Mouse (Mus musculus): ENCODE data around the gene Exoc3. TPM values are rescaled to one million over a fixed set of nuclear protein-coding genes. Genes with fewer than 3 reads are reported as not detected.

The Exoc3 gene
- polyA plus RNA-seq, 1 experiment = 40.2 TPM

DNA sequence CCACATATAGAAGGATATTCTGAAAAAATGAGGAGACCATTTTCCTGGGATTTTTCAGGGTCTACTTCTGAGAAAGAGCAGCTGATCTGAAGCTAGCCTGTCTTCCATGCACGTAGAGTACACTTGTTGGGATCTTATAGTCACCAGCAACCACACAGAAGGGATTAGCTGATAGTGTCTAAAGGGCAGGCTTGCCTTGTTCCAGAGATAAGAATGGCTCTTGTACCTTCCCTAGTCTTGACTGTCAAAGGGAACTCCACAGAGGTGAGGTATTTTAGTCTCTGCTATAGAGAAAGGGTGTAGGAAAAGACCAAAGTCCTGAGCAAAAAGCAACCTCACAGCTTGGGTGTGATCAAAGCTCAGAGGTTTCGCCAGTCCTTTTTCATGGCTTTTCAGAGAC, 61.2 kb downstream of the Exoc3 start:
- H3K4me1 ChIP-seq (ENCODE audit: control insufficient read depth, insufficient read depth, low read length) = no peaks in the 10 kb centered on the region; the same call in 1 of the 2 replicates
- H3K27ac ChIP-seq (ENCODE audit: control insufficient read depth, insufficient read depth, low read depth, low read length, poor library complexity) = no peak overlapping the region
- 72% methylated on average over 2 of the region's 2 CpGs for WGBS
- TF ChIP-seq POLR2A (IDR thresholded peaks at IDR 0.05; ENCODE audit: borderline replicate concordance, control insufficient read depth, low read depth, low read length) (no peak), CTCF (IDR thresholded peaks at IDR 0.05; ENCODE audit: control insufficient read depth, insufficient read depth, low read length) (no peak)
- H3K4me3 ChIP-seq (replicated peaks; ENCODE audit: control insufficient read depth, low read depth, low read length) = no peak overlapping the region

- H3K4me1 ChIP-seq (ENCODE audit: control insufficient read depth, insufficient read depth, low read length) = no peaks in the 10 kb centered on the region; the same call in 1 of the 2 replicates
- no peak overlapping the region for H3K4me3 ChIP-seq (replicated peaks; ENCODE audit: control insufficient read depth, low read depth, low read length)
- 77% methylated on average over 3 of the region's 3 CpGs for WGBS
- TF ChIP-seq CTCF (IDR thresholded peaks at IDR 0.05; ENCODE audit: control insufficient read depth, insufficient read depth, low read length) (no peak), POLR2A (IDR thresholded peaks at IDR 0.05; ENCODE audit: borderline replicate concordance, control insufficient read depth, low read depth, low read length) (no peak)
- H3K27ac ChIP-seq (ENCODE audit: control insufficient read depth, insufficient read depth, low read depth, low read length, poor library complexity) = no peak overlapping the region
These were observed 62.4 kb downstream of the Exoc3 start for GRCm38 (mm10) chr13:74145983-74146622.

DNA sequence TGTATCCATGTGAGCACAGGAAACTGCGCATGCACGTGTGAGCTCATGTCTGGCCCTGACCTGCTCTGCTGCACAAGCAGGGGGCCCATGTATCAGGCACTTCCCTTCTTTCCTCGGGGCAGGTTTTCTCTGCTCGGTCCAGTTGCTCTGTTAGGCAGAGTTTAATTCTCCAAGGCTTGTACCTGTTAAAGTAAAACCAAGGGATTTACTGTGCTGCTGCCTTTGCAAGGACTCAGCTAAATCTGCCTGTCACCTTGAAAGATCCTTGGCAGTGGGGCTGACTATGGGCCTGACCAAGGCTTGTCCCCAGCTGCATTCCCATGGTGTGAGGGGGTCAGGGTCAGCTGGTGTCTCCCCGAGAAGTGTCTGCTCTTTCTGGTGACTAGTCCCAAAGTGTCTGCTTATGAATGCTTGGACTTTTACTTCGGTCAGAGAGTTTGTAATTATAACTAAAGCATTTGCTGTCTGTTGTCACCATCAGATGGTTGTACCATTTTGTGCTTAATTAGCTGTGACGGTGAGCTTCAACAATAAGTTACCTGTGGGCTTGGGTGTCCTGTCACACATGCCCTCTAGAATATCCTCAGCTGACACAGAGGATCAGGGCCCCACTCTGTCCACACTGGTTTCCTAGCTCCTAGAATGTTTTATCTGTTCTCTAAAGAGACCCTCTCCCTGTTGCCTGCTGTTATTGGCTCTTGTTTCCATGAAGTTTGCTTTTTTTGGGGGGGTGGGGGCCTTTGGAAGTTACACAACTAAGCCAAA, 64.2 kb downstream of the Exoc3 start:
- 48% methylated on average over 7 of the region's 7 CpGs for WGBS
- Histone ChIP-seq H3K4me1 (ENCODE audit: control insufficient read depth, insufficient read depth, low read length) (no peaks in the 10 kb centered on the region; the same call in 1 of the 2 replicates), H3K4me3 (replicated peaks; ENCODE audit: control insufficient read depth, low read depth, low read length) (no peak overlapping the region), H3K27ac (ENCODE audit: control insufficient read depth, insufficient read depth, low read depth, low read length, poor library complexity) (no peak overlapping the region; the same call in 1 of the 2 replicates)
- TF ChIP-seq POLR2A (IDR thresholded peaks at IDR 0.05; ENCODE audit: borderline replicate concordance, control insufficient read depth, low read depth, low read length) (no peak), CTCF (IDR thresholded peaks at IDR 0.05; ENCODE audit: control insufficient read depth, insufficient read depth, low read length) (no peak)

DNA sequence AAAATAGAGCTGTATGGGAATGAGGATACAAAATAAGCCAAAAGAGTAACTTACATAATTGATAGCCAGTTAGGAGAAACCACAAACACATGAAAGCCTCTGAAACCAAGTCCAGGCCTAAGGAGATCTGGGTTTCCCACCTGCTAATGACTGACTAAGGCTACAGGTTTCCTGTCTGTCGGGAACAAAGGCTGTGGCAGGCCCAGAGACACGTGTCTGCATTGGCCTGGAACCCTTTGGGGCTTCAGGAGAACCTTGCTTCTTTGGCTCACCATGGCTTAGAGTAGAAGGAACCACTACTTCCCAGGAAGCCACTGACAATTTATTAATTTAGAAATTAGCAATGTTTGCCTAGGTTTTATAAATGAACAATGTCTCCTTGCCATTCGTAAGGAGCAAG, 65.2 kb downstream of the Exoc3 start:
- Histone ChIP-seq H3K4me3 (replicated peaks; ENCODE audit: control insufficient read depth, low read depth, low read length) (no peak overlapping the region), H3K4me1 (ENCODE audit: control insufficient read depth, insufficient read depth, low read length) (no peaks in the 10 kb centered on the region; the same call in 1 of the 2 replicates), H3K27ac (ENCODE audit: control insufficient read depth, insufficient read depth, low read depth, low read length, poor library complexity) (no peak overlapping the region)
- WGBS = 49% methylated on average over 3 of the region's 3 CpGs
- TF ChIP-seq CTCF (IDR thresholded peaks at IDR 0.05; ENCODE audit: control insufficient read depth, insufficient read depth, low read length) (no peak), POLR2A (IDR thresholded peaks at IDR 0.05; ENCODE audit: borderline replicate concordance, control insufficient read depth, low read depth, low read length) (no peak)

DNA sequence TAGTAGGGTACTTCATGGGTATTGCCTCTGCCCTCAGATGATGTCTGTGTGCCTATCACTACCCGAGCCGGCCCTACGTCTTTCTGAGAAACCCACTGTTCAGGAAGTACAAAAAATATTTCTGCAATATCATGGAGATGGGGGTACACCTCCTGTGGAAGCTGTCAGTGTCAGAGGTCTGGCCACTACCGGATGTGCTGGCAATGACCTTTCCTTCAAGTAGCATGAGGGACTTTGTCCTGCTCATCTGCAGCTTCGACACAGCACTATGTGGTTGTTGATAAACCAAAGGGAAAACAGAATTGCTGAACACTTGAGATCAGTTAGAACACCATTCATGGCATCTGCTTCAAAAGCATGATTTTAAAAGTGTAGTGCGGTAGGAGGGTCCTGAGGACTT, 67.7 kb downstream of the Exoc3 start:
- WGBS = 72% methylated on average over 6 of the region's 6 CpGs

DNA sequence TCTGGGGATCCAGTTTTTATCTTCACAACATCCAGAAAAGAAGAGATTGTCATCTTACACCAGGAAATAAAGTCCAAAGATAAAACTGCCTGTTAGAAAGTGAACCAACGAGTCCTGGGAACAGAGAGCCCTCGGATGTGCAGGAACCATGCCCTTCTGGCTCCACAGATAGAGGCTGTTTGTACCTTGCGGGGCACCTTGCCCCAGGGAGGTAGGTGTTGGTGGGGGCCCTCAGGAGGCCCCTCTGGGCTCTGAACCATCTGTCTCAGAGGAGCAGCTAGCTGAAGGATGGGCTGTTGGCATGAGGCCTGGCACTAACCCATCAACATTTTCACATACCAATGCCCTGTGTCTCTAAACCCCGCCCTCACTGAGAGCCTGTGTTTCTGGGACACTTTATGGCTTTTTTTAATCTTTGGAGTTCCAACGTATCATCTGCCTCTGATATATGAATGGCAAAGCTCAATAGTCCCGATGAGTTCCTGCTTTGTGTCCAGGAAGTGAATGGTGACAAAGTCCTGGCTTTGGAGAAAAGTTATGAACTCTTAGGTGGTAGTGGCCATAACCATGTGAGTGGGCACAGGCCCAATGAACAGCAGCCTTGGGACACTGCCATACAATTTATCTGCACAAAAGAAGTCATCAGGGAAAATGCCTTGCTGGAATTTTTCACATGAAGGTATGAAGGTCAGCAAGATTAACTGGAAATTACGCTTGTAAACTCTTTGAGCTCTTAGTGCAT, 69.5 kb downstream of the Exoc3 start:
- WGBS = 74% methylated on average over 7 of the region's 7 CpGs
- TF ChIP-seq CTCF (IDR thresholded peaks at IDR 0.05; ENCODE audit: control insufficient read depth, insufficient read depth, low read length) (no peak), POLR2A (IDR thresholded peaks at IDR 0.05; ENCODE audit: borderline replicate concordance, control insufficient read depth, low read depth, low read length) (no peak)
- Histone ChIP-seq H3K4me3 (replicated peaks; ENCODE audit: control insufficient read depth, low read depth, low read length) (no peak overlapping the region), H3K27ac (ENCODE audit: control insufficient read depth, insufficient read depth, low read depth, low read length, poor library complexity) (no peak overlapping the region), H3K4me1 (ENCODE audit: control insufficient read depth, insufficient read depth, low read length) (no peaks in the 10 kb centered on the region; the same call in 1 of the 2 replicates)

More for the DNA sequence above, 67.7 kb downstream of the Exoc3 start:
- no peak overlapping the region for H3K27ac ChIP-seq (ENCODE audit: control insufficient read depth, insufficient read depth, low read depth, low read length, poor library complexity)
- H3K4me1 ChIP-seq (ENCODE audit: control insufficient read depth, insufficient read depth, low read length) = no peaks in the 10 kb centered on the region; the same call in 1 of the 2 replicates
- TF ChIP-seq POLR2A (IDR thresholded peaks at IDR 0.05; ENCODE audit: borderline replicate concordance, control insufficient read depth, low read depth, low read length) (no peak), CTCF (IDR thresholded peaks at IDR 0.05; ENCODE audit: control insufficient read depth, insufficient read depth, low read length) (no peak)
- no peak overlapping the region for H3K4me3 ChIP-seq (replicated peaks; ENCODE audit: control insufficient read depth, low read depth, low read length)

- H3K4me3 ChIP-seq (replicated peaks; ENCODE audit: control insufficient read depth, low read depth, low read length) = no peak overlapping the region
- 88% methylated on average over 6 of the region's 6 CpGs for WGBS
- TF ChIP-seq CTCF (IDR thresholded peaks at IDR 0.05; ENCODE audit: control insufficient read depth, insufficient read depth, low read length) (no peak), POLR2A (IDR thresholded peaks at IDR 0.05; ENCODE audit: borderline replicate concordance, control insufficient read depth, low read depth, low read length) (no peak)
- no peaks in the 10 kb centered on the region for H3K4me1 ChIP-seq (ENCODE audit: control insufficient read depth, insufficient read depth, low read length)
- H3K27ac ChIP-seq (ENCODE audit: control insufficient read depth, insufficient read depth, low read depth, low read length, poor library complexity) = no peak overlapping the region
These were observed 78.6 kb downstream of the Exoc3 start for GRCm38 (mm10) chr13:74129909-74130308.

- TF ChIP-seq CTCF (IDR thresholded peaks at IDR 0.05; ENCODE audit: control insufficient read depth, insufficient read depth, low read length) (no peak), POLR2A (IDR thresholded peaks at IDR 0.05; ENCODE audit: borderline replicate concordance, control insufficient read depth, low read depth, low read length) (no peak)
- WGBS = 81% methylated on average over 7 of the region's 7 CpGs
These were observed 81.0 kb downstream of the Exoc3 start for GRCm38 (mm10) chr13:74127571-74127970.

More at GRCm38 (mm10) chr13:74127571-74127970, 81.0 kb downstream of the Exoc3 start:
- Histone ChIP-seq H3K27ac (ENCODE audit: control insufficient read depth, insufficient read depth, low read depth, low read length, poor library complexity) (no peak overlapping the region), H3K4me3 (replicated peaks; ENCODE audit: control insufficient read depth, low read depth, low read length) (no peak overlapping the region), H3K4me1 (ENCODE audit: control insufficient read depth, insufficient read depth, low read length) (no peaks in the 10 kb centered on the region)
